In genomic region chr3:61246429-61246828, GRCm38 (mm10) we compare ENCODE assay signal across 22 mouse cellular contexts.
DNase-seq lines count a peak whose midpoint lies in the region; ATAC-seq and TF ChIP-seq lines count a peak whose summit lies in the region.
"Had no signal": no experiment of that assay in that cellular context is flagged by ENCODE, and none has a peak within 500 bp of the region (broad histone marks: within the 10 kb centered on the region; RNA-seq: fewer than 3 reads in every experiment).

No protein-coding gene starts in this region.

- H3K27ac ChIP-seq in hindbrain, postnatal 0 days: no peak overlapping the region
- H3K27ac ChIP-seq: embryonic facial prominence, embryonic 13.5 days; embryonic facial prominence, embryonic 15.5 days; forebrain, embryonic 10.5 days; forebrain, embryonic 12.5 days had no signal

- WGBS in hindbrain, postnatal 0 days: 68% methylated on average over 4 of the region's 4 CpGs

- no peaks in the 10 kb centered on the region for H3K36me3 ChIP-seq in hindbrain, postnatal 0 days (ENCODE audit: insufficient read depth, low read length)
- H3K36me3 ChIP-seq: embryonic facial prominence, embryonic 13.5 days; embryonic facial prominence, embryonic 15.5 days; forebrain, embryonic 10.5 days; forebrain, embryonic 12.5 days had no signal

- no peaks in the 10 kb centered on the region for H3K27me3 ChIP-seq in hindbrain, postnatal 0 days (ENCODE audit: insufficient read depth, low read length)
- H3K27me3 ChIP-seq: embryonic facial prominence, embryonic 13.5 days; embryonic facial prominence, embryonic 15.5 days; forebrain, embryonic 12.5 days had no signal

- no peak overlapping the region for H3K4me3 ChIP-seq in hindbrain, postnatal 0 days (ENCODE audit: low read length)
- H3K4me3 ChIP-seq: embryonic facial prominence, embryonic 13.5 days; embryonic facial prominence, embryonic 15.5 days; erythroblast, embryonic 14.5 days; forebrain, embryonic 10.5 days; forebrain, embryonic 12.5 days had no signal

- H3K9me3 ChIP-seq in hindbrain, postnatal 0 days (ENCODE audit: low read length): no peaks in the 10 kb centered on the region
- H3K9me3 ChIP-seq: embryonic facial prominence, embryonic 13.5 days; embryonic facial prominence, embryonic 15.5 days; forebrain, embryonic 10.5 days; forebrain, embryonic 12.5 days had no signal

- no peak overlapping the region for H3K4me2 ChIP-seq in hindbrain, postnatal 0 days (ENCODE audit: low read depth, low read length)
- H3K4me2 ChIP-seq: embryonic facial prominence, embryonic 13.5 days; embryonic facial prominence, embryonic 15.5 days; forebrain, embryonic 12.5 days had no signal

- DNase-seq in frontal cortex, postnatal 25 days (ENCODE audit: low spot score in 2 of 2): no peak
- peak; percentile 87 for DNase-seq in R1 (ENCODE audit: low read depth, low spot score)
- DNase-seq in hindbrain, postnatal 0 days (ENCODE audit: low spot score): no peak
- DNase-seq in B cell, adult 2 months: no peak
- DNase-seq: adrenal gland, adult 2 months; adrenal gland, postnatal 10 days; adrenal gland, postnatal 25 days; cerebellum, adult 11 months; cerebellum, adult 18-20 months; cerebellum, adult 8-10 months; cerebellum, adult 9-11 months; cerebellum, postnatal 14 days; cerebellum, postnatal 36 days; embryo, embryonic 11 days had no signal

- TF ChIP-seq CTCF in hindbrain, postnatal 0 days (IDR thresholded peaks at IDR 0.05; ENCODE audit: low read depth): no peak

- H3K9ac ChIP-seq in hindbrain, postnatal 0 days (replicated peaks; ENCODE audit: low read length): no peak overlapping the region
- H3K9ac ChIP-seq: embryonic facial prominence, embryonic 13.5 days; embryonic facial prominence, embryonic 15.5 days; forebrain, embryonic 12.5 days had no signal

- H3K4me1 ChIP-seq in hindbrain, postnatal 0 days (ENCODE audit: insufficient read depth, low read length): no peaks in the 10 kb centered on the region
- H3K4me1 ChIP-seq: embryonic facial prominence, embryonic 13.5 days; embryonic facial prominence, embryonic 15.5 days; forebrain, embryonic 10.5 days; forebrain, embryonic 12.5 days had no signal

- ATAC-seq in frontal cortex, adult (ENCODE audit: low TSS enrichment): peak; percentile 66
- no peak for ATAC-seq in hindbrain, postnatal 0 days
- ATAC-seq: forebrain, embryonic 14.5 days; forebrain, embryonic 16.5 days had no signal
